Mouse (Mus musculus) gastrocnemius, adult 2 months (tissue): Measurements from ENCODE around the gene Gatm. TPM values are rescaled to one million over a fixed set of nuclear protein-coding genes. Genes with fewer than 3 reads are reported as not detected.

Source experiments
- DNase-seq: peaks from one replicate; pipeline ENCODE4 v3.0.0; 2022
- H3K27ac ChIP-seq: fragments of 200-600 bp; 2 replicates; pipeline ENCODE4 v1.8.1; 2022; ENCODE audit warnings: mild to moderate bottlenecking
- H3K4me3 ChIP-seq: fragments of 200-600 bp; 2 replicates; pipeline ENCODE4 v1.8.1; 2022; ENCODE audit warnings: mild to moderate bottlenecking, moderate library complexity
- CTCF ChIP-seq: fragments of 200-600 bp; IDR thresholded peaks from 2 replicates; pipeline ENCODE4 v1.8.1; 2022; ENCODE audit warnings: antibody characterized with exemption, mild to moderate bottlenecking, moderate library complexity
- intact Hi-C: fragments of 180-260 bp; cut with DNase I; formaldehyde crosslinking; loops from one replicate; pipeline ENCODE4 v1.15.1; 2025
- total RNA-seq, 2 experiments: library from RNA; stranded (reverse); gene quantifications; 2 replicates each; pipeline ENCODE4 v1.2.3; 2021

Gatm gene
- total RNA-seq, 2 experiments from 2014 or later = 3.9 to 4.5 TPM

DNA sequence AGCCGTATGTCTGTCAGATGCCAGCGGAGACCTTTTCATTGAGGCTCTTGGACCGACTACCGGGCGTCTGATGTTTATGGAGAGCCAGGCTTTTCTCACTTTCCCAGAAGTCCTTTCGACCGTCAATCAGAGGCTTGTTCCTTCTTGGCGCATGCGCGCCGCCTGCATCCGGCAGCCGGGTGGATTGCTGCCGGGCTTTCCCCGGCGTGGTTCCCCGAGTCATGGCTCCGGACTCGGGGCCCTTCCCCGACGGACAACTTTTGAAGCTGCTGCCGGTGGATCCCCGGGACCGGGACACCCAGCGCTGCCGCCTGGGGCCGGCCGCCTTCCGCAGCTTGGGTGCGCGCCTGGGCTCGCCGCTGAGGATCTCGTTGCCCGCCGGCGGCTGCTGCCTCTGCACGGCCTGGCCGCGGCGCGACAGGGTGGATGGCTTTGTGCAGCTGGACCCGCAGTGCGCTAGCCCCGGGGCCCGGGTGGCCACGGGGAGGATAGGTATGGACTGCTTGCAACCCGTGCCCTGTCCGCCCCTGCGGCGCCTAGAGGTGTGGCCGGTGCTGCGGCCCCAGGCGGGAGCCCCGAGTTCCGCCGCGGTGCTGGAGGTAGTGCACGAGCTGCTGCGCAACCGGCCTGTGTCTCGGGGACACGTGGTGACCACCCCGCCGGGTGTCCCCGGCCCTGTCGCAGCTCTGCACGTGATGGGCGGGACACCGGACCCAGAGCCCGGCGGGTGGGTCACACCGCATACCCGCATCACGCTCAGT is 19.5 kb upstream of the Gatm start:
- no peak for TF ChIP-seq CTCF
- intact Hi-C loops = loop anchor here (10.0 kb wide), 2 partner anchors 124 to 256 kb away; no protein-coding TSS in a partner anchor
- DNase-seq = peak; percentile 93

DNA sequence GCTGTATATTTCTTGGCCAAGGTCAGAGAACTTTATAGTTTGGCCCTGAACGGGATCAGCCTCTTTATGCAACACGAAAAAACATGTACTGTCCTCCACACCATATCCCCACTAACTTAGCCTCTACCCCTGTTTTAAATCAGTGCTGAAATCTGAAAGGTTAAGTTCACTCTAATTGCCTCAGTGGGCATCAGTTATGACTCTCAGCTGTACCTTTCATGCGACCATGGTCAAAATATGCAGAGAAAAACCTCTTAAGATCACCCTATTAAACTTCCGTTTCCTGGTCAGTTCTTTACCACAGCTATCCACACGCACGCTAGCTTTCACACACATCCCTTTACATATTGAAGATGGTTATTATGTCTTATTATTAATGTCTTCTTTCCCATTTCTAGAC is 18.8 kb upstream of the Gatm start:
- DNase-seq = no peak
- intact Hi-C loops = loop anchor here (1.0 to 10.0 kb wide), 4 partner anchors 61 to 285 kb away; no protein-coding TSS in a partner anchor
- peak overlapping the region; percentile 90 for H3K27ac ChIP-seq
- H3K4me3 ChIP-seq = peak overlapping the region; percentile 93
- no peak for TF ChIP-seq CTCF

More for the DNA sequence above, 19.5 kb upstream of the Gatm start:
- Histone ChIP-seq H3K4me3 (peak overlapping the region; percentile 93), H3K27ac (peak overlapping the region; percentile 90)

DNA sequence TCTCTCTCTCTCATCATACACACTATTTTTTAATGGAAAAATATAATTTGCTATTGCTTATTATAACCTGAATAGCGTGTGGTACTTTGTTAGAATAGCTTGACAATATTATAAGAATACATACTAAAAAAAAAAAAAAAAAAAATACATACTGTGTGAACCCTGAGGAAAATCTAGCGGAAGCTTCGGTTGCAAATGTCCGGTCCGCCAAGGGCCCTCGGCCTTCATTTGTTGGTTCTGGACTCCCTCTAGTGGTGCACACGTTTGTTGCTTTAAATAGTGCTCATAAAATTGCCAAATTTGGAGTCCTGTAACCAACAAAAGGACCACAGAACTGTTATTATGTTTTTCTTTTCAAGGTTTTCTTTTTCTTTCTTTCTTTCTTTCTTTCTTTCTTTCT is 17.9 kb upstream of the Gatm start:
- peak; percentile 80 for DNase-seq
- Histone ChIP-seq H3K4me3 (peak overlapping the region; percentile 40), H3K27ac (no peak overlapping the region)
- TF ChIP-seq CTCF = peak; percentile 86
- intact Hi-C loops = loop anchor here (1.0 to 10.0 kb wide), 2 partner anchors 60 to 284 kb away; no protein-coding TSS in a partner anchor

DNA sequence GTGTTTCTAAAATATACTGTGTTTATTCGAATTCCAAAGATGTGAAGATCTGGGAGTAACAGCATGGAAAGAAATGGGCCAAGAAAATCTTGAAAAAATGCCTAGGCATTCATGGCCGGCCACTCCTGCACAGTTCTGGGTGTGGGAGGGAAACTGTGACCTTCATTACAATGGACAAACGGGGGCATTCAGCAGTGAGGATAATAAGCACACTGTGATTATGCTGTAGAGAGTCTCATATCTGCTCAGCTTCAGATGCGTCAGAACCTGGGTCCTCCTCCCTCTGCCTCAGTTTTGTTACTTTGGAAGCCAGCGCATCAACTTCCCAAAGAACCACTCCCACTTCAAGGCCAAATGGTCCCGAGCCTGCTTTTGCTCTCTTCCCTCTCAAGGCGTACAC is 14.8 kb upstream of the Gatm start:
- TF ChIP-seq CTCF = no peak
- H3K4me3 ChIP-seq = no peak overlapping the region
- H3K27ac ChIP-seq = no peak overlapping the region
- intact Hi-C loops = loop anchor here (10.0 kb wide), 1 partner anchor 281 kb away; no protein-coding TSS in a partner anchor
- DNase-seq = no peak

DNA sequence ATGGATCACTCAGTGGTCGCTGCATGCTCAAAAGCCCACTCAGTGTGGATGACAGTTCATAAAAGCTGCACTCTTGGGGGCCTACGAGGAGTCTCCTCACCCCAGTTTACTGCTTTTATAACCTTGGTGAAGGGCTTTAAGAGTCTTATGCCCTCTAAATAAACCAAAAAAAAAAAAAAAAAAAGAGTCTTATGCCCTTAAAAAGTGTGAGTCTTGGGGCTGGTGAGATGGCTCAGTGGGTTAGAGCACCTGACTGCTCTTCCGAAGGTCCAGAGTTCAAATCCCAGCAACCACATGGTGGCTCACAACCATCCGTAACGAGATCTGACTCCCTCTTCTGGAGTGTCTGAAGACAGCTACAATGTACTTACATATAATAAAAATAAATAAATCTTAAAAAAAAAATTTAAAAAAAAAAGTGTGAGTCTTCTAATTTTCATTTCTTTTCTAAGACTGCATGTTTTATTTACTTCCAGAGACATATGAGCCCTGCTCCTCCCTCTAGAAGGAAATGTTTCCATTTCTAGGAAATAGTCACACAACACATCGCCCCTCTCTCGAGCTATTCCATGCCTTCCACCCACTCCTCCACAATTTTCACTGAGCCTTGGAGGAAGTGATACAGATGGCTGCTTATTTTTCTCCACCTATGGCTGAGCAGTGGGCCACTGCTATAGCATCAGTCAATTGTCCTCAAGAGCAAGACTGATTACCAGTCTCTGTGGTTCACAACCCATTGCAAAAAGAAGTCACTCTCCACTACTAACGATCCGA is 10.4 kb upstream of the Gatm start:
- no peak for TF ChIP-seq CTCF
- intact Hi-C loops = loop anchor here (10.0 kb wide), 1 partner anchor 277 kb away; no protein-coding TSS in a partner anchor
- Histone ChIP-seq H3K27ac (no peak overlapping the region), H3K4me3 (no peak overlapping the region)
- no peak for DNase-seq

DNA sequence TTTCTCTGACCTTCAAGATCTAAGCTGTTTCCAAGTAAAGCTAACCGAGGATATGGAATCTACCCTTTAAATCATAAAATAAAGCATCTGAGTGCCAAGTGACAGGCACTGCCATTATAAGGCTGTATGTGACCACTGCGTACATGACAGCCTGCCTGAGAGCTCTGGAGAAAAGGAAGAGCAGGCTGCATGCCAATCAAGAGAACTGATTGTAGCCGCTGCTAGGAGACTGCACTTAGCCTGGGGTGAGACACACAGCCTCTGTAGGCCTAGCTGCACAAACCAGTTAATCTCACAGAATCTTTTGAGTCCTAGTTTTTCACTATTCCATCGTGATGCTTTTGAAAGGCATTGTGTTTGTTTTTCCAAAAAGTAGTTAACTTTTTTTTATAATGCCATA is 7.6 kb upstream of the Gatm start:
- no peak for TF ChIP-seq CTCF
- no peak for DNase-seq
- Histone ChIP-seq H3K27ac (no peak overlapping the region), H3K4me3 (no peak overlapping the region)
- intact Hi-C loops = no loop called here

DNA sequence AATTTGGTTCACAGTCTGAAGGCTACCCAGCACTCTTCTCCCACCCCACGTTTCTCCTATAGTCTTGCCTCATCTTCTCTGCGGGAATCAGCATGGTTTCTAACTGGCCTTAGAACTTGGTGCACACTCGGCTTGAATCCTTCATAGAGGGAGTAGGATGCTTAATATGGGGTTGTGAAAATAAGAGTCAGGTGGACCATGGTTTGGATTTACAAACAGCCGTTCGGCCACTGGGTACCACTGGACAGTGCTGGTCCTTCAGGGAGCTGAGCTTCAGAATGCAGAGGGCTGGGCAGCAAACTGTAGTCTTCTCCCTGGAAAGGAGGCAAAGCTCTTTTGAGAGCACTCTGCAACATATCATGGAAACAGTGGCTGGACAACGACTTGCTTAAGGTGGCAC is 6.7 kb upstream of the Gatm start:
- Histone ChIP-seq H3K27ac (no peak overlapping the region), H3K4me3 (no peak overlapping the region)
- DNase-seq = no peak
- intact Hi-C loops = no loop called here
- TF ChIP-seq CTCF = no peak

DNA sequence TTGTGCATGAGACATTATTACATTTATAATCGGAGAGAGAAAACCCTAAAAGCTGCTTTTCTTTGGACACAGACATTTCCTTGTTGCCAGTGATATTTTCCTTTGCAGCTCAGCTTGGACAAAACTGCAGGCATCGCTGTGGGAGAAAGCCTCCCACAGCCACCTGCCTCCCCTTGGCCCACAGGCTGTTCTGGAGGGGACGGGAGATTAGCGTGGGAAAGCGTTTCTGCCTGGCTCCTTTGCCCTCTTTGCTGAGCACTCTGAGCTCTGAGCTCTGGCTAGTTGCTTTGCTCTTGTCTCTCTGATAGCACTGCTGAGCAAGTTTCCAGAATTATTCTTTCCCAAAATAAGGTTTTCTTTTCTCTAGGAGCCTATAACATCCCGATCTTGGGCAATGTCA is 5.1 kb upstream of the Gatm start:
- DNase-seq = no peak
- H3K27ac ChIP-seq = no peak overlapping the region
- intact Hi-C loops = no loop called here
- H3K4me3 ChIP-seq = no peak overlapping the region
- TF ChIP-seq CTCF = no peak

DNA sequence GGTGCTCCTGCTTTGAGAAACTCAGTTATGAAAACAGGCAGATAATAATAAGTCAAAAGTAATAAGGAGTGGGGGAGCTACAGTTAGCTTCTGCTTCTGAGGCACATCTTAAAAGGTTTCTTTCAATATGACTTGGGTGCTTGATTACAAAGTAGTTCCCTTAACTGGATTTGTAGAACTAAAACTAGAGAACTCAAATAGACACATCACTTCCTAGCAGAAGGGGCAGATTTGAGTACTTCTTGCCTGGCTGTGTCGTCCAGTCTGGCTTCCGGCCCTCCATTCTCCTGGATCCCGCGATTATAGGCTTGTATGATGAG is 511 bp upstream of the Gatm start:
- DNase-seq = no peak
- intact Hi-C loops = loop anchor here (5.0 kb wide), 1 partner anchor 39 kb away; no protein-coding TSS in a partner anchor
- no peak for TF ChIP-seq CTCF
- Histone ChIP-seq H3K4me3 (peak overlapping the region; percentile 79), H3K27ac (no peak overlapping the region)

DNA sequence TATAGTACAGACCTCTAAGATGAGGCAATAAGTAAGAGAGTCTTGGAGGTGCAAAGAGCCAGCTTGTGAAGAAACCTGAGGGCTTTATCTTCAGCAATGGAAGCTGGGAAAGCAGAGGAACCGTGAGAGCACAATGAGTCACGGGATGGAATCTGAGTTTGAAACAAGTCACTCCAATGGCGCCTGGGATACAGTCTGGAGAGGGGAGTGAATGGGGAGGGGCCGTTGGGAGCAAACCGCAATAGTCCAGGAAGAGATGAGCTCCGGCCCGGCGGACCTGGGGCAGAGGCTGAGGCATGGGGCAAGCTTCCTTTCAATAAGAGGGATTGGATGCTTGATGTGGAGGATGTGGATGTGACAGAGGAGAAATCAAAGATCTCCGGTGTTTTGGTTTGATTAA is 2.3 kb downstream of the Gatm start:
- Histone ChIP-seq H3K27ac (no peak overlapping the region), H3K4me3 (no peak overlapping the region)
- no peak for TF ChIP-seq CTCF
- intact Hi-C loops = no loop called here
- DNase-seq = no peak

DNA sequence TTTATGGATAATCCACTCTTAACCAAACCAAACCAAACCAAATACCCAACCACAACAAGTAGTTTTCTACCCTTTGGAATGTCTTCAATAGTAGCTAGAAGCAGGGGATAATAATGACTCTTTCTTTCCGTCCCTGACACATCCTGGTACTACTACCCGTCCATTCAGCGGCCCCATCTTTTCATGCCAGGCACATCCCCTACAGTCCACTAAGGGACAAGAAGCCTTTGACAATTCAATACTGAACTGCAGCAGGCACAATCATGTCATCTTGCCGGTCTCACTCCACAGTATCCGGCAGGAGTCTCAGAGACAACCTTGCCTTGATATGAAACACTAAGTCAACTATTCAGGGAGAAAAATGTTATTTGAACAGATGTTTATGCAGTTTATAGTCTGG is 5.3 kb downstream of the Gatm start:
- Histone ChIP-seq H3K27ac (no peak overlapping the region), H3K4me3 (no peak overlapping the region)
- intact Hi-C loops = no loop called here
- no peak for DNase-seq
- TF ChIP-seq CTCF = no peak

DNA sequence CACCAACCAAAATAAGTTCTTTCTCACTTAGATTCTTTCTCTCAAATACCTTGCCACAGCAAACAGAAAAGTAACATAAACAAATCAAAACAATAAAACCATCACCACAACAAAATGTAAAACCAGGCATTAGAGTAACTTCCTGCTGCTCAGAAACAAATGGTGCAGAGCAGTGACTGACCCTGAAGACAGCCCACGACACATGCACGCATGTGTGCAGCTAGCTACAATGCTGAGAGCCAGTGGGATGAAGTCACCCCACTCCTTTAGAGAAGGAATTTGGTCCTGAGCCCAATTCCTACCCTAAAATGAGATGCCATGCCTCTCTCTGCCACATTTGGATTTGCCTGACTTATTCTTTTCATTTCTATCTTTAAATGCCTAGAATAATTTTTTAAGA is 9.7 kb downstream of the Gatm start:
- intact Hi-C loops = no loop called here
- no peak for DNase-seq
- Histone ChIP-seq H3K4me3 (no peak overlapping the region), H3K27ac (no peak overlapping the region)
- no peak for TF ChIP-seq CTCF

DNA sequence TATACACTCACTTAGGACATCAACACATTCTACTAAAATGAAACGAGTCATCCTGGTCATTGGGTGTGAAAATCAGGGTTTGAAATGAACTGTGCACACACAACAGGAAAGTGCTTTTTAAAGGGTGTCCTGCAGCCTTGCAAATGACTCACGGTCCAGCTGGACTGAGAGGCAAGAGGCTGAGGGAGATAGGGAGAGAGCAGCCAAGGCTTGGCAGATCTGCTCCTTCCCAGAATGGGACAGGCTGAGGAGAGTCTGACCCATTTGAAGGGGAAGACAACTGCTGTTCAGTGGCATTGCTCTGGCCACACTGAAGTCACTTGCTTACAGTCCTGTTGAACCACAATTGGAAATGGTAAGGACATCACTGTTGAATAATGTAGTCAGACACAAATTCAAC is 11.4 kb downstream of the Gatm start:
- H3K27ac ChIP-seq = peak overlapping the region; percentile 46; the same call in 1 of the 2 replicates
- TF ChIP-seq CTCF = no peak
- DNase-seq = peak; percentile 61
- H3K4me3 ChIP-seq = no peak overlapping the region
- intact Hi-C loops = no loop called here
